Mouse (Mus musculus) NIH3T3 (cell line): ENCODE results near the gene Ddah1.
A peak's percentile ranks its signal among the peaks of the same experiment; 100 is the strongest.
"Not testable (repeated sequence)": the region's sequence is repeated elsewhere in the genome, so short reads cannot be mapped to it uniquely, and the experiment has no call there.

Experiments
- DNase-seq: peaks from one replicate; pipeline ENCODE4 v3.0.0-alpha.2; 2012; ENCODE audit warnings: low read depth

Ddah1 gene

GRCm38 (mm10) chr3:145864033-145864712 is 105.7 kb downstream of the Ddah1 start:
- DNase-seq: no peak

GRCm38 (mm10) chr3:145864713-145865233 is 106.3 kb downstream of the Ddah1 start:
- no peak for DNase-seq

- no peak for DNase-seq
These were observed 114.2 kb downstream of the Ddah1 start for GRCm38 (mm10) chr3:145872680-145873079.

- DNase-seq: no peak
These were observed 114.8 kb downstream of the Ddah1 start for GRCm38 (mm10) chr3:145873271-145873670.

GRCm38 (mm10) chr3:145874126-145874525 is 115.7 kb downstream of the Ddah1 start:
- no peak for DNase-seq

- peak; percentile 77 for DNase-seq
These were observed 117.6 kb downstream of the Ddah1 start for GRCm38 (mm10) chr3:145876120-145876519.

GRCm38 (mm10) chr3:145878867-145879266 is 120.4 kb downstream of the Ddah1 start:
- DNase-seq: not testable (repeated sequence)

GRCm38 (mm10) chr3:145880335-145880734 is 121.9 kb downstream of the Ddah1 start:
- DNase-seq: no peak

- no peak for DNase-seq
These were observed 123.8 kb downstream of the Ddah1 start for GRCm38 (mm10) chr3:145882076-145882874.

GRCm38 (mm10) chr3:145883233-145883632 is 124.8 kb downstream of the Ddah1 start:
- DNase-seq: no peak

GRCm38 (mm10) chr3:145885376-145885775 is 126.9 kb downstream of the Ddah1 start:
- DNase-seq: peak; percentile 70

GRCm38 (mm10) chr3:145885851-145886464 is 127.5 kb downstream of the Ddah1 start:
- DNase-seq: peak; percentile 88

GRCm38 (mm10) chr3:145887430-145887971 is 129.0 kb downstream of the Ddah1 start:
- no peak for DNase-seq

- DNase-seq: no peak
These were observed 132.1 kb downstream of the Ddah1 start for GRCm38 (mm10) chr3:145890346-145891132.

- DNase-seq: peak; percentile 60
These were observed 134.0 kb downstream of the Ddah1 start for GRCm38 (mm10) chr3:145892451-145892850.

GRCm38 (mm10) chr3:145894131-145894530 is 135.7 kb downstream of the Ddah1 start:
- DNase-seq: no peak

GRCm38 (mm10) chr3:145897749-145898148 is 139.3 kb downstream of the Ddah1 start:
- DNase-seq: no peak

- peak; percentile 52 for DNase-seq
These were observed 141.4 kb downstream of the Ddah1 start for GRCm38 (mm10) chr3:145899832-145900231.

GRCm38 (mm10) chr3:145903530-145903929 is 145.1 kb downstream of the Ddah1 start:
- DNase-seq: no peak

- peak; percentile 91 for DNase-seq
These were observed 146.6 kb downstream of the Ddah1 start for GRCm38 (mm10) chr3:145904850-145905776.
